Mouse (Mus musculus) layer of hippocampus, postnatal 14 days (tissue): ENCODE results near the gene Ppy. TPM values are rescaled to one million over a fixed set of nuclear protein-coding genes. Genes with fewer than 3 reads are reported as not detected.

ENCODE experiments used
- DNase-seq, 2 experiments: peaks; one replicate each; pipeline ENCODE4 v3.0.0; 2021 to 2022; ENCODE audit warnings: low spot score in 2 of 2, mixed read lengths in 1 of 2
- total RNA-seq, 2 experiments: library from RNA; stranded (reverse); gene quantifications; 2 replicates each; pipeline ENCODE4 v1.2.3; 2021

Ppy gene
- total RNA-seq, 2 experiments from 2014 or later, result not detected

- peak; percentile 51 to 76 for DNase-seq
Measured at GRCm38 (mm10) chr11:102089088-102089808, 11.9 kb downstream of the Ppy start.

DNA sequence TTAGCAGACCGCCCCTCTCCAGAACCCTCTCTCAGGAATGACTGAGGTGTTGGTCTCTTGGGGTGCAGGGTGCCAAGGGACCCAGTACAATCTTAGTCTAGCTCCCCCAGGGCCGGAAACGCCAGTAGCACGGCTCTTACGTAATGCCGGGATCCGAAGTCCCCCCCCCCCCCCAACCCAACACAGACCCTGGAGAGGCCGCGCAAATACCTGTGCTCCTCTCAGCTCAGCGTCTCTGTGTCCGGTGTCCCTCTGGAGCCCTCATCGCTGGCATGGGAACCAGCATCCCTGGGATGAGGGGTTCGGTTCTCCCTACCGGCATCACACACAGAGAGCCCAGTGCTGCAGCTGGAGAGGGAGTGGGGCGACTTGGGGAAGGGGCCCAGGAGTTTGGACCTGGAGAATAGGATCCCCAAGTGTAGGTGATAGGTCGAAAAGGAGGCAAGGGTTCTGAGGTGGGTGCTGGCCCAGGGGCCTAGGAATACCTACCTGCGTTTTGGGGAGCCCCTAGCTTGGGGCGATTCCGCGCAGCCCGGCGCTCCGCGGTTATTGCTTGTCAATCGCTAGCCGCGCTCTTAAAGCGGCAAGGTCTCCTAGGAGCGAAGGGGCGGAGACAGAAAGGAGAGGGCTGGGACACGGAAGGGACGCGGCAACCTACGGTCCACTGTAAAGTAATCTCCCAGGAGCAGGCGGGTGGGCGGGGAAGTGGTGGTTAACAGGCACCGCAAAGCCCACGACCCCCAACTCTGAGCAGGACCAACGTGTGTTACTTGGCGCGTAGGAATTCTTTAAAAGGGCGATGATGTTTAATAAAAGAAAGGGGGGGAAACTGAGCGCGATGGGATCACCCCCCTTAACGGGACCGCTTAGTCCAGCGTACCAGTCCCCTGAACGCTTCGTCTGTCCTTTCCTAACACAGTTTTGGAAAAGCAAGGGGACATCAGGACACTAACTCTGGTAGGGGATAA, 12.9 kb downstream of the Ppy start, which contains the start of gene Mpp2:
Gene Mpp2 (minus strand): TSS at position 585 of the 968 bp plus-strand sequence.
- DNase-seq, result peak; percentile 71

DNA sequence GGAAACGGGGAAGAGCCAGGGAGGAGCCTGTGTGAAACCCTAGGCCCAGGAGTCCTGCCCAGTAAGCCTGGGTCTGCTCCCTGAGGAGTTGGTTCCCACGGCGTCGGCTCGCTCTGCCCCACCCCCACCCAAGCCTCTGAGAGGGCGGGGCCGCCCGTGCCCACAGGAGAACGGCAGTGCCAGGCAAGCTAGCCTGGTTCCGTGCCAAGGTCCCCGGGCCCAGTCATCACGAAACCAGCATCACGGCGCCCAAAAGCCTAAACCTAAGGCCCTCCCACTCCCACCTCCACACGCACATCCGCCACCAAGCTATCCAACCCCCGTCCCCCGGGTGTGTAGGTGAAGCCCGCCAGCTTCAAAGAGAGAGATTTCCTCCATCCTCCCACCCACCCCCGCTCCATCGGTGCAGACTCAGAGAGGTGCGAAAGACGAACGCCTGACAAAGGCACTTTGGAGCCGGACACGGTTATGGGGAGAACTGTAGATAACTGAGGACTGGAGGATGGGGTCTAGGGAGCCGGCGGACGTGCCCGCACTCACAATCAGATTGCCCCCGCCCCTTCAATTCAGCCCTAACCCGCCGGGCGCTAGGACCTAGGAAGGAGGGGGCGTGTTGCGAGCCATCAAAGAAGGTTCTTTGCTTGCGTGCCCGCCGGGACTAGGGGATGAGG, 13.9 kb downstream of the Ppy start:
- DNase-seq, result peak; percentile 83 to 85

DNA sequence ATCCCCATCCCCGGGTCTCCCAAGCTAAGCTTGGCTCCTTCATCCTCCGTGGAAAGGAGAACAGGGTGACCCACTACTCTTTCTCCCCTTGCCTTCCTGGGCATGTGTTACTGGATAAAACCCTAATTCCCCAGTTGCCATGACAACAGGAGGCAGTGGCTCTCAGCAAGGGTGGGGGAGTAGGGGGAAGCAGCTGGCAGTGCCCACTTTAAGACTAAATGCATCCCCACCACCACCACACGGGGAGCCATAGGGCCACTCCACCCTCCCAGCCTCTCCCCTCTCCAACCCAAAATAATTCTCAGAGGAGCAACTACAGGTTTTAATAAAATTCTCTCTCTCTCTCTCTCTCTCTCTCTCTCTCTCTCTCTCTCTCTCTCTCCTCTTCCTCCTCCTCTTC, 14.8 kb downstream of the Ppy start:
- peak; percentile 65 to 84 for DNase-seq

DNA sequence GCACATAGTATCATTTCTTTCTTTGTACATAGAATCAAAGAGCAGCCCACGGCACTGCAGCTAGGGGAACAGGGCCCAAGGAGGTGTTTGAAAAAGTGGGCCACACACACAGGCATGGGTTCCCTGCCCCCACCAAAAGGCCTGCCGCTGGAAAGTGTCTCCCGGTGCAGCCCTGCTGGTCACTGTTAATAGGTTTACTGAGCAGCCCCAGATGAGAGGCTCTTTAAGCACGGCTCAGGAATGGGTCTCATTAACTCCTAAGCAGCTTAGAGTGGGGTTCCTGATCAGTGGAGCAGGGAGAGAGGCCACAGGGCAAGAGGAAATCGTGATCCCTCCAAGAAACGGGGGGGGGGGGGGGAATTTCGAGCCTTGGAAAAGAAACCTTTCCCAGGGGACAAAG, 17.0 kb downstream of the Ppy start:
- no peak for DNase-seq

DNA sequence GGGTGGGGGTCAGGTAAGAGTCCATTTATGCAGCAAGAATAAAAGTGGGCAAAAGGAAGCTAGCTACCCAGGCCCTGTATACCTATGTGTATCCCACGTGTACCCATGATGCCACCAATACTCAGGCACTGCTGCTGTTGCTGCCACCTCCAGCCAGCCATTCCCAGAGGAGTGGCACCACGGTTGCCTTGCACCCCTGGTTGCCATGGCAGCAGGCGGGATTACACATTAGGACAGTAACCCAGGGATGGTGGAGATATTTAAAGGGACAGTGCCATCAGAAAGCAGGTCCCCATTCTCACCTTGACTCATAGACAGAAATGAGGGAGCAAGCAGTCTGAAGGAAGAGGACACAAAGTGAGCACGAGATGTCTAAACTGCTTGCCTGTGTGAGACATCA, 17.9 kb downstream of the Ppy start:
- DNase-seq, result no peak

- DNase-seq, result peak; percentile 80 to 86
Measured at GRCm38 (mm10) chr11:102082322-102082721, 18.8 kb downstream of the Ppy start.

DNA sequence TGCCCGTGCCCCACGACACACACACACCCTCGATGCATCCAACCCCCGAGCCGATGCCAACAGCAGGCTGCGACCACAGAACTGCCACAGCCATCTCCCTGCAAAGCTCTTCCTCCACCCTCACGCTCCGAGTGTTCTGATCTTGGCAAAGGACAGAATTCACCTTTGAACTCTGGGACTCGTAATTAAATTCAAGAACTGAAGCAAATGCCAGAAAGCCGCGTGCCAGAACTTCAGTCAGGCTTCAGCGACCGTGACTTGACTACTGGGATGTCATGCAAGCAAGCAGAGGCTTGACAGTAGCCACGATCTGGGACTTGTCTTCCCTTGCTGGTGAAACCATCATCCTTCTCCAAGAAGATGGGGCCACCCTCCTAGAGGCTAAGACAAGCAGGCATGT, 27.4 kb downstream of the Ppy start:
- DNase-seq, result no peak

DNA sequence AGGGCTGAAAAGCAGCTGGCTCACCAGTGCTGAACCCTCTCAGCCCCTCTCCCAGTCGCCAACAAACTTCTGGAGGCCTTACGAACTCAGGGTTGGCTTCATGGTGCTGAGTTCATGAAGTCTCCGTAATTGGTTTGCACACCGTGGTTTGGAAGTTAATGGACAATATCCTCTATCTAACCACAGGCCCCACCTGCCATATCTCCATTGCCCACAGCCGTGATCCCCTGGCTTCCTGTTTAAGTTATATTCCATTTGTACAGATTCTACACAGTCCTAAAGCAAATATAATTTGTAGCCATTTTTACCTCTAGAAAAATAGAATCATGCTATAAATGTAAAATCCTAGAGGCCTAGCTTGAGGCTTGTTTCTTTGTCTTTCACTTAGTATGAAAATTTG, 28.4 kb downstream of the Ppy start:
- DNase-seq, result no peak

- no peak for DNase-seq
Measured at GRCm38 (mm10) chr11:102070426-102070825, 30.7 kb downstream of the Ppy start.

DNA sequence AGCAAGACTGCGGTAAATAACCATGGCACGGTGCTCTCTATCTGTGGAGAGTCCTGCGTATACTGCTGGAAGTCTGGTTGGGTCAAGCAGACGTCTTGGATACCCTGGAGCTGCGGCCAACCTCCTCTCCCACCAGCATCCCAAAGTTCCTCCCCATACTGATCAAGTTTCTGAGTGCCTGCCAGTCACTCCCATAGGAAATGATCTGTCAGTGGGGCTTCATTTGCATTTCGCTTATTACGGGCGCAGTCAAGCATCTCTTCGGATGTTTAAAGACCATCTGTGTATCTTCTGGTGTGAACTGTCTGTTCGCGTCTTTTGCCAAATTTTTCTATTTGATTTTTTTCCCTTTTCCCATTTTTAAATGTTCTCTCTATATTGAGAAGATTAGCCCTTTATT, 31.5 kb downstream of the Ppy start:
- peak in 1 of 2 experiments; percentile 67 for DNase-seq

GRCm38 (mm10) chr11:102068969-102069368, 32.1 kb downstream of the Ppy start:
- no peak for DNase-seq

DNA sequence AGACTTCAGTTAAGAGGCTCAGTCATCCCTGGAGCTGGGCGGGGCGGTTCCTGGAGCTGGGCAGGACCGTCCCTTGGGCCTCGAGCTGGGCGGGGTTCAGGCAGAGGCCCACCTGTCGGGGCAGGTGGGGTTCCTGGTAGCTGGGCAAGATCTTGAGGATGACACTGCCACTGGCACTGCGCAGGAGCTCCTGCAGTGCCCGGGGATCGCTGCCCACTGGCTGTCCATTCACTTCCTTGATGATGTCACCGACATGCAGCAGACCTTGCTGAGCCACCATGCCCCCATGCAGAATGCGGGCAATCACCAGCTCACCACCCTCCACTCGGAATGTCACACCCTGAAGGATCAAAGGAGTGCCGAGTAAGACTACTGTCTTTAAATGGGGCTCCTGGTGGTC, 38.0 kb downstream of the Ppy start:
- no peak for DNase-seq

DNA sequence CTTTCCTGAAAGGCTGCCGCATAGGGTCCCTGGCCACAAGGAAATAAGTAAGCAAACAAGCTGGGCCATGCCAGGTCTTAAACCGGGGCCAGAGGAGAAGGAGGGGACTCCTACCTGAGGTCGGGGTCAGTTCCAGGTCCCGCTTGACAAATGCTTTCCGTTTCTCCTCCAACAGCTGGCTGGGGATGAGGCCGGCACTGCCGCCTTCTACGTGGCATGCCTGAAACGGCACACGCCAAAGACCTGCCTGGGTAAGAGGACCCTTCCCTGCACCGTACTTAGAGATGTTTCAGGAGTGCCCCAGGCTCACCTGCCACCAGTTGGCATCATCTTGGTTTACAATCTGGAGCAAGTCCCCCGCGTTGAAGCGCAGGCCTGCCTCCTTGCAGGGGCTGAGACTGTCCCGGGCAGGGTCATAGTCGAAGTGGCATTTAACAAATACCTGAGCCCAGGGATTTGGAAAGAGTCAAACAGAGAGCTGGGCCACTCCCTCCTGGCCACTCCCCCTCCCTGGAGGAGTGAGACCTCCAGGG, 39.1 kb downstream of the Ppy start:
- DNase-seq, result no peak

DNA sequence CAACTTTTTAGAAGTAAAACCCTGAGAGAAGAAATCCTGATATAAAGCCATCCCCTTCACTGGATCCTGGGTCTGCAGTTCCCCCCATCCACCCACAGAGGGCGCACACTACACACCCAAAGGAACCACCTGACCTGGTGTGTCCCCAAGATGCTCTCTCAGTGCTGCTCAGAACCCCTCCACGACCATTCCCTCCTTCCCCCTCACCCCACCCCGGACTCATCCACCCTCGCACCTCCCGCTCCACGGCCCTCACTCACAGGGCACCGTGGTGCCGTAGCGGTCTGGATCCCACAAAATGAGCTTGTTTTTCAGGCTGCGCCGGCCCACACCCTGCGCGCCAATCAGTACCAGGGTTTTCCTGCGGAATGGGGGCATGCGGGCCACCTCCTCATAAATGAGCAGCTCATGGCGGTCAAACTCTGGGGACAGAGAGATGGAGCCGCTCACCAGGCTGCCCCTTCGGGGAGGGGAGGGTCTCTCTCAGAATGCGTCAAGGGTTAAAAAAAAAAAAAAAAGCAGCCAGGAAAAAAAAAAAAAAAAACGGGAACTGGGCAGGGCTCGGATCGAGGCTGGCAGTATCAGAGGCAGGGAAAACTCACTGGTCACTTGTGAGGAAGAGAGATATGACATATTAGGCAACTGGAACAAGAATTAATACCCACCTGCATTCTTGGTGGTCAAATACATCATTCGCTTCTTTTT, 39.7 kb downstream of the Ppy start:
- peak; percentile 81 to 89 for DNase-seq

- peak in 1 of 2 experiments; percentile 44 for DNase-seq
Measured at GRCm38 (mm10) chr11:102053847-102054246, 47.3 kb downstream of the Ppy start.

- no peak for DNase-seq
Measured at GRCm38 (mm10) chr11:102053183-102053582, 47.9 kb downstream of the Ppy start.

- no peak for DNase-seq
Measured at GRCm38 (mm10) chr11:102052697-102053096, 48.4 kb downstream of the Ppy start.

DNA sequence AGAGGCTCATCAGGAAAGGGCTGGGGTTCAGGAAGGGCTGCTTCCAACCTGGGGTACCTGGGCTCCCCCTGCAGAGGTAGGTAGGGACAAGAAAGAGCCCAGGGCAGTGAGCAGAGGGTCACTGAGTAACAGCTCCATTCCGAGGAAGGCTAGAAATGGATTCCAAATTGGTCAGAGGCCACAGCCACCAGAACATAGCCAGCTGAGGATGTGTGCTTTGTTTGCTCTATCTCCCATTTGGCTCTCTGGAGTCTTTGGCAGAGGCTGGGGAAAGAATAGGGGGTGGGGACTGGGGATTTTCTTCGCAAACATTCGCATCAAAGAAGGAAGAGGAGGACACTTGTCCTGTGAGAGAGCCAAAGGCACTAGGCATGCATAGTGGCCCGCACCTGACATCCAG, 49.2 kb downstream of the Ppy start:
- no peak for DNase-seq

GRCm38 (mm10) chr11:102051541-102051940, 49.6 kb downstream of the Ppy start:
- no peak for DNase-seq
